Mouse (Mus musculus) hindbrain, postnatal 0 days (tissue): ENCODE results near the gene Rnf126. TPM values are rescaled to one million over a fixed set of nuclear protein-coding genes. Genes with fewer than 3 reads are reported as not detected.

Experiments
- ATAC-seq: fragments of 200-750 bp; cut with Nextera tagmentation; 2 replicates; pipeline ENCODE4 v1.8.0; 2017; ENCODE audit warnings: mild to moderate bottlenecking, moderate TSS enrichment, moderate library complexity
- DNase-seq: peaks from one replicate; pipeline ENCODE4 v3.0.0-alpha.2; 2015; ENCODE audit warnings: low spot score
- H3K27ac ChIP-seq: fragments of 300-500 bp; sonication (generic); 2 replicates; pipeline ENCODE4 v1.5.1; 2014; ENCODE audit warnings: mild to moderate bottlenecking
- H3K27me3 ChIP-seq: fragments of 300-500 bp; sonication (generic); 2 replicates; pipeline ENCODE4 v1.6.1; 2014; ENCODE audit warnings: low read length, mixed read lengths; ENCODE audit not compliant: insufficient read depth
- H3K36me3 ChIP-seq: fragments of 300-500 bp; sonication (generic); 2 replicates; pipeline ENCODE4 v1.6.1; 2014; ENCODE audit warnings: low read length, mixed read lengths; ENCODE audit not compliant: insufficient read depth
- H3K4me1 ChIP-seq: fragments of 300-500 bp; sonication (generic); 2 replicates; pipeline ENCODE4 v1.6.1; 2014; ENCODE audit warnings: antibody characterized with exemption, low read length, mixed read lengths; ENCODE audit not compliant: insufficient read depth
- H3K4me2 ChIP-seq: fragments of 300-500 bp; sonication (generic); 2 replicates; pipeline ENCODE4 v1.6.1; 2014; ENCODE audit warnings: low read depth, mild to moderate bottlenecking, low read length, moderate library complexity, mixed read lengths
- H3K4me3 ChIP-seq: fragments of 300-500 bp; sonication (generic); 2 replicates; pipeline ENCODE4 v1.5.1; 2014; ENCODE audit warnings: low read length
- H3K9ac ChIP-seq: fragments of 300-500 bp; sonication (generic); replicated peaks from 2 replicates; pipeline ENCODE4 v1.6.1; 2014; ENCODE audit warnings: mild to moderate bottlenecking, low read length, moderate library complexity, mixed read lengths
- H3K9me3 ChIP-seq: fragments of 300-500 bp; sonication (generic); 2 replicates; pipeline ENCODE4 v1.6.1; 2016; ENCODE audit warnings: low read length, mixed read lengths
- CTCF ChIP-seq: IDR thresholded peaks from 2 replicates; pipeline ENCODE4 v1.5.1; 2016; ENCODE audit warnings: antibody characterized with exemption, control low read depth, low read depth
- WGBS: fragments of 180-500 bp; shearing (Covaris S2); extraction: QIAGEN DNeasy Blood & Tissue Kit; methylation state at CpG from one replicate; pipeline ENCODE4 v1.1.7; 2014; 5-methylcytosine and 5-hydroxymethylcytosine counted together
- polyA plus RNA-seq: library from polyadenylated mRNA; unstranded; fragments of >200 nt; fragmentation: Nextera tagmentation; extraction: Ambion mirVana; gene quantifications from 2 replicates; pipeline ENCODE4 v1.2.1, GENCODE M21; 2015
- total RNA-seq: library from RNA; depleted of rRNA; stranded (reverse); fragments of >200 nt; gene quantifications from 2 replicates; pipeline ENCODE4 v1.2.3, GENCODE M21; 2014

The Rnf126 gene
- total and polyA plus RNA-seq, 2 experiments from 2014 or later: 112 to 119 TPM

DNA sequence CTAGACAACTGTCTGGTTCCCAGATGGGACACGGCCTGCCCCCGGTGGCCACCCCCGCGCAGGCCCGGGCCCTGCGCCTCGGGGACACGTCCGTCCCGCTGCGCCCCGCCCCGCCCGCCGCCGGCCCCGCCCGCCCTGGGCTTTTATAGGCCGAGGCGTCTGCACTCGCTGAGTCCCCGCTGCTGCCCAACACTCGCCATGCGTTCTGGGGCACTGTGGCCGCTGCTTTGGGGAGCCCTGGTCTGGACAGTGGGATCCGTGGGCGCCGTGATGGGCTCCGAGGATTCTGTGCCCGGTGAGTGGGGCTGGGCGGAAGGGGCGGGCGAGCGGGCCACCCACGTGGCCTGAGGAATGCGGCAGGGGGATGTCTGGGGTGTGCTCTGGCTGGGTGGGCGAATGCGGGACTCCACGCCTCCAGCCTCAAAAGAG, 10.4 kb upstream of the Rnf126 start, which contains the start of gene Fstl3:
Gene Fstl3 (plus strand): TSS at position 170 of the 429 bp plus-strand sequence.
- ATAC-seq: no peak
- 4% methylated on average over 38 of the region's 39 CpGs for WGBS
- peak within 1 kb of the TSS; percentile 18 for H3K4me3 ChIP-seq

DNA sequence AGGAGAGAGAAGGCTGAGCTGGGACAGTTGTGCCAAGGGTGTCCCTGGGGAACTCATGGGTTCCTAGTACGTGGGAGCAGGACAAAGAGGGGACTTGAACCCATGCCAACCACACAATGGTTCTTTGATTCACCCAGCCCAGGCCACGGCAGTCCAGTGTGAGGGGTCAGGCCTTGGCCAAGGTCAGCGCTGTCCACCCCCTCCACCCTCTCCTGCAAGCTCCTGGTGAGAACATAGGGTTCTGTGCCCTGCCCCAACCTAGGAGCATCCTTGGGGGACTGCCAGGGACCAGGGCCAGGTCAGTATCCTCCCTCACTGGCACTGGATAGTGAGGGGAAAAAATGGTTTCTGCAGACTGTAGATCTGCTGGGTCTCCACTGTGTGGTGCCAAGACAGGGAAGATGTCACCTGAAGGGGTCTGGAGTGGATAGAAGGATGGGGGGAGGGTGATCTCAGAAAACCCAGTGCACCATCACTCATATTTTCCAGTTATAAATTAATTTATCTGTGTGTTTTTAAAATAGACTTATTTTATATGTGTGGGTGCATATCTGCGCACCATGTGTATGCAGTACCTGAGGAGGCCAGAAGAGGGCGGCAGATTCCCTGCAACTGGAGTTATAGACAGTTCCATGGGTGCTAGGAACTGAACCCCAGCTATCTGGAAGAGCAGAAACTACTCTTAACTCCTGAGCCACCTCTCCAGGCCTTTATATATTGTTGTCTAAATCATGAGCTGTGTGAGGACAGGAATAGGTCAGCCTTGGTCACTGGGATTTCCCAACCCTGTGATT, 7.9 kb upstream of the Rnf126 start:
- Histone ChIP-seq H3K9ac (no peak overlapping the region), H3K4me1 (peaks cover 5% of the 10 kb centered on the region; the same call in 1 of the 2 replicates), H3K9me3 (no peaks in the 10 kb centered on the region), H3K4me3 (no peak overlapping the region), H3K27ac (no peak overlapping the region), H3K27me3 (peaks cover 14% of the 10 kb centered on the region; the same call in 1 of the 2 replicates), H3K36me3 (no peaks in the 10 kb centered on the region), H3K4me2 (no peak overlapping the region)
- ATAC-seq (no peak), DNase-seq (no peak)
- peak; percentile 50 for TF ChIP-seq CTCF
- 55% methylated on average over 5 of the region's 5 CpGs for WGBS

More for the DNA sequence above, 10.4 kb upstream of the Rnf126 start, which contains the start of gene Fstl3:
- Histone ChIP-seq H3K36me3 (no peaks in the 10 kb centered on the region), H3K27ac (no peak within 1 kb of the TSS), H3K9ac (no peak within 1 kb of the TSS), H3K4me2 (peak within 1 kb of the TSS; percentile 47), H3K4me1 (peaks cover 9% of the 10 kb centered on the region), H3K9me3 (no peaks in the 10 kb centered on the region), H3K27me3 (peaks cover 14% of the 10 kb centered on the region; the same call in 1 of the 2 replicates)
- no peak for DNase-seq
- no peak for TF ChIP-seq CTCF

DNA sequence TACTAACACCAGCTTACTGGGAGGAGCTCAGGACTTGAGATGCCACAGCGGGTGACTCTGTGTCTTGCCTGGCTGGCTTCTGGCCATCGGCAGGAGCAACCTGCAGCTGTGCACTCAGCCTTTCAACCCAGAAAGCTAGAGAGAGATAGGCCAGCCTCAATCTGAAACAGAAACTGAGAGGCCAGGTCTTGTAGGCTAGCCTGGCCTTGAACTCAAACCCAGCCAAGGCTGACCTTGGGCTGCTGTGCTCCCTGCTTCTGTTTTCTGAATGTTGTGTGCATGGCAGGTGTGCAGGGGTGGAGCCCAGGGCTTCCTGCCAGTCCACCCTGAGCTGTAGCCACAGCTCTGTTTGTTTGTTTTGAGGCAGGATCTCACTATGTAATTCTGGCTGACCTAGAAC, 6.5 kb upstream of the Rnf126 start:
- H3K36me3 ChIP-seq: no peaks in the 10 kb centered on the region
- H3K27ac ChIP-seq: no peak overlapping the region
- peaks cover 6% of the 10 kb centered on the region; the same call in 1 of the 2 replicates for H3K4me1 ChIP-seq
- peaks cover 14% of the 10 kb centered on the region; the same call in 1 of the 2 replicates for H3K27me3 ChIP-seq
- H3K9ac ChIP-seq: no peak overlapping the region
- H3K4me2 ChIP-seq: no peak overlapping the region
- no peak for ATAC-seq
- WGBS: 74% methylated on average over 2 of the region's 2 CpGs
- no peak overlapping the region for H3K4me3 ChIP-seq
- no peak for DNase-seq
- H3K9me3 ChIP-seq: no peaks in the 10 kb centered on the region
- TF ChIP-seq CTCF: no peak

DNA sequence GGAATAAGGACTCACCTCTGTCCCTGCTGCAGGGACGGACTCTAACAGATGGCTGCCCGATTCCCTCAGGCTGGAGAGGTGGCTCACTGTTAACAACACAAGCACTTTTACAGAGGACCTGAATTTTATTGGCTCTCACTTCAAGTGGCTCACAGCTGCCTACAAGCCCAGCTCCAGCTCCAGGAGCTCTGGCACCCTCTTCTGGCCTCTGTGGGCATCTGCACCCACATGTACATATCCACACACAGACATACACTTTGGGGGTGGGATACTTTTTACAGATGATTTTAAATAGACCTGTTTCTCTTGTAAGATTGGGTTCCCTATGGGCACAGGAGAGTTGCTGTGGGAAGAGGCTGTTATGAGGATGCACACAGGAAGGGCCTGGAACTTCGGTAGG, 5.6 kb upstream of the Rnf126 start:
- ATAC-seq (no peak), DNase-seq (no peak)
- TF ChIP-seq CTCF: no peak
- 94% methylated on average over 3 of the region's 3 CpGs for WGBS
- H3K36me3 ChIP-seq: no peaks in the 10 kb centered on the region
- H3K27me3 ChIP-seq: peaks cover 10% of the 10 kb centered on the region; the same call in 1 of the 2 replicates
- H3K4me3 ChIP-seq: no peak overlapping the region
- no peaks in the 10 kb centered on the region for H3K9me3 ChIP-seq
- no peak overlapping the region for H3K27ac ChIP-seq
- H3K9ac ChIP-seq: no peak overlapping the region
- H3K4me1 ChIP-seq: peaks cover 11% of the 10 kb centered on the region; the same call in 1 of the 2 replicates
- H3K4me2 ChIP-seq: no peak overlapping the region

DNA sequence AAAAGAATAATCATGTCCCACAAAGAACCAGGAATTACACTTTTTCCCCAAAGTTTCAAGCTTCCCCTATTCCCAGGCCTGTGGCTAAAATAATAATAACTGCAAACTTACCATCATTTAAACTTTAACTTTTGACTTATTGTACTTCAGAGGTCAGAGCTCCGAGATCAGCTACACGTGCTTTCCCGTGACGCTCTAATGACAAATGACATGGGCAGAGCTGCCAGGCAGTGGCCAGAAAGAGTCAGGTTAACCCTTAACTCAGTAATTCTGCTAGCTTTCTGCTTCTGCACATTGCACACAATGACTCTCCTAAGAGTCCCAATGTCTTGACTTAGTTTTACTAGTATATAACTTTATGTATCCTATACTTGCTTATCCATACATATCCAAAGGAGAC, 2.6 kb upstream of the Rnf126 start:
- Histone ChIP-seq H3K9ac (no peak overlapping the region), H3K4me3 (no peak overlapping the region), H3K9me3 (no peaks in the 10 kb centered on the region), H3K27me3 (no peaks in the 10 kb centered on the region), H3K4me2 (no peak overlapping the region), H3K27ac (no peak overlapping the region), H3K36me3 (no peaks in the 10 kb centered on the region), H3K4me1 (peaks cover 17% of the 10 kb centered on the region)
- DNase-seq (no peak), ATAC-seq (no peak)
- TF ChIP-seq CTCF: no peak
- 34% methylated on average over 4 of the region's 4 CpGs for WGBS

DNA sequence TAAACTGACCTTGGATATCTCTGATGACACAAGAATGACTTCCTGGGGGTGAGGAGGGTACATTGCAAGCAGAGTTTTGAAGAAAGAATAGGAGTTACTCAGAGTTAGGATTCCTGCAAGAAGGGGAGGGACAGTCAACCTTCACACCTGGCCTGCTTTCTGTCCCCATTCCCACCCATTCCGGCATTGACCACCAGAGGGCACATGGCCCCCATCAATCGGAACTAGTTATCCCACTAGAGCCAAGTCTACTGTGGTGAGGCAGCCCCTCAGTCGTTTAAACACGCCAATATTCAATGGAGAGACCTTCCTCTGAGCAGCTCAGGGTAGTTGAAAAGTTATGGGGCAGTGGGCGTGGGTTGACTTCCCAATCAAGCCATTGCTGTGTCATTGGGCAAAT, 1.6 kb upstream of the Rnf126 start:
- TF ChIP-seq CTCF: peak; percentile 98
- Histone ChIP-seq H3K4me3 (no peak overlapping the region), H3K27me3 (no peaks in the 10 kb centered on the region), H3K9ac (no peak overlapping the region), H3K36me3 (no peaks in the 10 kb centered on the region), H3K27ac (0 out of 2 replicates have a peak overlapping the region, but pooled peaks have one; percentile 95), H3K9me3 (no peaks in the 10 kb centered on the region), H3K4me2 (peak overlapping the region; percentile 70), H3K4me1 (peaks cover 17% of the 10 kb centered on the region)
- 1% methylated on average over 5 of the region's 5 CpGs for WGBS
- DNase-seq (peak; percentile 82), ATAC-seq (no peak)
